Mouse (Mus musculus) lung, adult 2 months (tissue): ENCODE data around the gene Tut1.

Experiments used
- CTCF ChIP-seq: fragments of 200-500 bp; IDR thresholded peaks from 2 replicates; pipeline ENCODE4 v1.5.1; 2011; ENCODE audit warnings: mild to moderate bottlenecking, low read length, control low read depth; ENCODE audit not compliant: insufficient read depth
- POLR2A ChIP-seq: fragments of 200-500 bp; IDR thresholded peaks from 2 replicates; pipeline ENCODE4 v1.6.1; 2011; ENCODE audit warnings: low read depth, mild to moderate bottlenecking, control low read depth, low read length, borderline replicate concordance; ENCODE audit errors: extremely low read depth

- TF ChIP-seq POLR2A (no peak), CTCF (no peak)
Measured at GRCm38 (mm10) chr19:8996601-8997000, 43.0 kb downstream of the Tut1 start.
